Mouse (Mus musculus) WW6 (cell line): ENCODE data around the gene Lsg1.

ENCODE experiments used
- DNase-seq: peaks from one replicate; pipeline ENCODE4 v3.0.0-alpha.2; 2013; ENCODE audit warnings: low read depth, low spot score

Gene Lsg1

DNA sequence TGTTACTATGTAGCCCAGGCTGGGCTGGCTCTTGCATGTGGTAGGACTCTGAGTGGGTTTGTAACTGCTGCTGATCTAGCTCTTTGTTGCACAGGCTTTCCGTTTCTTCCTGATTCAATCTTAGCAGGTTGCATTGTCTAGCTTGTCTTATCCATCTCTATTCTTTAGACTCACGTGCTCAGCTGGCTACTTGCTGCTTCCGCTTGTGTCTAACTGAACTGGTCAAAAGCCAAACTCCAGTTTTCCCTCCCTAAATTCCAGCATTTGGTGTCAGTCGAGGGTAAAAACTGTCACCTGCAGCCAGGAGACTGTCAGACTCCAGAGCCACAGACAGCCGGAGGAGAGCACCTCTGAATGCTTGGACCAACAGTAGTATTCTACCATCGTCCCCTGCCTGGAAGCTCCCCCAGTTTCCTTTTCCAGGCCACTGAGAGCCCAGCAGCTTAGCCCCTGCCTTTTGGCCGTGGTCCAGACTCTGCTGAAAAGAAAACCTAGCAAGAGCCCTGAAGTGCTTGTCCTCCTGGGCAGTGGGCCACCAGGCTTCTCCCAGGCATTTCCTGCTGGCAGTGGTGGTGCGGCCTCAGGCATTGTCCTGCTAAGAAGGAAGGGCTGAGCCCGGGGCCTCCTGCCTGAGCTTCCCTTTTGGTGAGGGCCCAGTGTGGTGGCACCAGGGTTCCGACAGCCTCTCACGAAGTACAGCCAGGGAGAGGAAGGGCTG lies 34.6 kb downstream of the Lsg1 start:
- DNase-seq = no peak

DNA sequence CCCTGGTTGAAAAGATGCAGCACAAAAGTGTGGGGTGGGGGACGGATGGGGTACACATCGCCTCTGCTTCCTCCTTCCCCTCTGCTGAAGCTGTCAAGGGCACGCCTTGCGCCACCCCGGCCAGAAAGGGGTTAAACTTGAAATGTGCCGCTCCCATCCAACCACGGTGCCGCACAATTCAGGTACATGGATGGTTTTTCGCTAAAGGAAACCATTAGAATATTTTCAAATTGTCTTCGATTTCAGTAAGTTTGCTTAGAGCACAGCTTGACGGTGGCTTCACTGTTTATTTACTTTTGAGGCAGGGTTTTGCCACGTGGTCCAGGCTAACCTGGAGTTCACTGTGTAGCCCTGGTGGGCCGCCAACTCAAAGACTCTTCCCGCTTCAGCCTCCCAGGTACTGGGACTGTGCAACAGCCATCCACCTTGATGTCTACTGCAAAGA lies 36.6 kb downstream of the Lsg1 start, which contains the start of gene Tmem44:
Gene Tmem44, minus strand, starts transcription at position 95 of the 445 bp plus-strand sequence.
- DNase-seq = peak; percentile 39

DNA sequence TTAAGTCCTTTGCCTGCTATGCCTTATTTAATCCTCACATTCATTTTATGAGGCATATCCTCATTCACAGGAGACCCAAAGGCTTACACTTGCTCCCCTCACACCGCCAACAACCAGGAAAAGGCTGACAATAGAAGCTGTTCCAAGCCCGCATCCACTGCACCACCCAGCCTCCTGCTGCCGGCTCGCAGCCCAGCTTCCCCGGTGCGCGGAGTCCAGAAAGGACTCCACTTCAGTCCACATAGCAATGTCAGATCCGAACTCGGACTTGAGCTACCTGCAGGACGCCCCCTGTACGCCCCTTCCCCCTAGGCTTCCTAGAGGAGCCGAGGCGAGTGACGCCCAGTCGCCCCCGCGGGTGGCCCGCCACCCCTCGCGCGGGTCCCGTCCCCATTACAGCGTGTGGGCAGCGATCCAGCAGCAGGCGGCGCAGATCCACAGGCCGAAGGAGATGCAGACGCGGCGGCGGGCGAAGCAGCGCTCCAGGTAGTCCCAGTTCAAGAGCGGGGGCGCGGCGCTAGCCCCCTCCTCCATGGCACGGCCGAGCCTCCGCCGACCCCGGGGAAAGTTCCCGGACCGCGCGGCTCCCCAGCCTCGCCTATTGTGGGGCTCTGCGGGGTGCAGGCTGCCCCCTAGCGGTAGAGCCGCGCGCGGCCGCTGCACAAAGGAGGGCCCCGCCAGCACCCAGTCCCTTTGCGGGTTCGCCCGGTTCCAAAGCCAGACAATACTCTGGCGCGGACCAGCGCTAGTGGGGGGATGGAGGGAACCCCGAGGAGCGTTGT lies 37.2 kb downstream of the Lsg1 start:
- peak; percentile 61 for DNase-seq

DNA sequence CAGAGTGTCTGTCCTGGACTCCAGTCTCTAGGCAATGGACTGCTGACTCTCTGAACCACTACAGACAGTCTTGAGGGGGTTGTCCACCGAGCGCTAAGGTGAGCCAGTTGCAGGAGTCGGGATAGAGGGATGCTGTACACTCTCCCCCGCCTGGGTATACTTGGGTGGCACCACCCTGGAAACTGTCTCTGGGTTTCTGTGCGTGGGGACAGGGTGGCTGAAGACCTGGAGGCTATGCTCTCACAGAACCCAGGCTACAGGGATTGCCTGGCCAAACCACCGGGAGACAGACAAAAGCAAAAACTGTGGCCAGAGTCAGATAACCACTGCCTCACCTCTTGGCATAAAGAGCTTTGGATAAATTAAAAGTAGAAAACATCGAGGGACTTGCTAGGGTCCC lies 37.9 kb downstream of the Lsg1 start:
- no peak for DNase-seq

DNA sequence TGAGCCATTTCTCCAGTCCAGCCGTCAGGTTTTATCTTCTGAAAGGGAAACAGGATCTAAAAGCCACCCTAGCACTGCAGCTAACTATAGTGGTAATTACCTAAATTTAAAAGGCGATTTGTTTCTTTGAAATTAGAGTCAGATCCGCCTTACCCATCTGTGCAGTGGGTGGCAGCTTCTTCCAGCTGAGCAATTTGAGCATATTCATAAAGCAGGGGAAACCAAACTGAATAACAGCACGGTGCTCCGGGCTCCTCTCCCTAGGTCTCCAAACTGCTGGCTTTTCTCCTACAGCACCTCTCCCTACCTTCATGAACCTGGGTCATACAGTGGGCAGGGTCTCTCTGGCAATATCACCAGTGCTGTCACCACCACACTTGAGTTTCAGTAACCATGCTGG lies 39.1 kb downstream of the Lsg1 start:
- DNase-seq = no peak

DNA sequence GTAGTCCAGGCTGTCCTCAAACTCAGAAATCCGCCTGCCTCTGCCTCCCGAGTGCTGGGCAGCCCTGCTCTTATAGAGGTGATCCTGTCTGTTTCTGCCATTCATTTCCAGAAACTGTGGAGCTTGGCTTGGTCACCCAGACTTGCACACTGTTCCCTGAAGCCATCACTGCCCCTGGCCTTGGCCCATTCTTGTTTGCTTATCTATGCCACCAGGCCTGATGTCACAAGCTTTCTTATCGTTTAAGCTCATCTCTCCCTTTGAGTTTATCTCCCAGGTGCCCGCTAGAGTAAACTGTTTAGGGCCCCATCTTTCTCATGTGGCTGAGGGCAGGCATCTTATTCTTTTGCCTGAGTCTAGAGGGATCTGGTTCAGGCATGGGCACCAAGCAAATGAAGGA lies 42.7 kb downstream of the Lsg1 start:
- DNase-seq = no peak

DNA sequence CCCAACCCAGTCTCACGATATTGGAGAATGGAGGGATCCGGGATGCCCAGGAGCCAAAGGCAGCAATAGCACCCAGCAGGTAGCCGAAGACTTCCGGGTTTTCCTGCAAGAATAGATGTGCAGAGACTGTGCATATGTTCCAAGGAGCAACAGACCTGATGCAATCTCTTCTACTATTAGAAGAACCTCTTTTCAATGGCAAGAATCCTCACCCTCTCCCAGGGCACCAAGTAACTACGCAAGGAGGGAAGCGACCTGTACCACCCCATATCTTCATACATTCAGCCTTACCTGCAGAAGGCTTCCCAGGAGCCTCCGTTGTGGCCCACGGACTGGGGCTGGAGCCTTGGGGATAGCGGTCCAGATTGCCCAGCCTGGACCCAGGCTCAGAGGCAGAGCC lies 44.0 kb downstream of the Lsg1 start:
- no peak for DNase-seq

DNA sequence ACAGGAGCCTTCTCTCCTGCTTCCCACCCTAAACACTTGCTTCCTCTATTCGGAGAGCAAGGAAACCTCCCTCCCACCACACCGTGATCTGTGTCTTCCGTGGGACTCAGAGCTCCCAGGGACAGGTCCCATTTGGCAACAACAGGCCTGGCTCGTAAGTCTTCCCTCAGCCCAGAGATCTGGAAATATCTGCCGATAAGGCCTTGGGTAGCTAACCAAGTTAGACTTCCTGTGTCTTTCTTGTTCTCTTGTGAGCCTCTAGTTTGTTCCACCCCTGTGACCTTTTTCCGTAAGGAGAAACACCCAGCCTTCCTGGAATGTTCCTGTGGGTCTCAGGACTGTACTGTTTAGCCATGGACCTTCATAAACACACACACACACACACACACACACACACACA lies 44.6 kb downstream of the Lsg1 start:
- no peak for DNase-seq

DNA sequence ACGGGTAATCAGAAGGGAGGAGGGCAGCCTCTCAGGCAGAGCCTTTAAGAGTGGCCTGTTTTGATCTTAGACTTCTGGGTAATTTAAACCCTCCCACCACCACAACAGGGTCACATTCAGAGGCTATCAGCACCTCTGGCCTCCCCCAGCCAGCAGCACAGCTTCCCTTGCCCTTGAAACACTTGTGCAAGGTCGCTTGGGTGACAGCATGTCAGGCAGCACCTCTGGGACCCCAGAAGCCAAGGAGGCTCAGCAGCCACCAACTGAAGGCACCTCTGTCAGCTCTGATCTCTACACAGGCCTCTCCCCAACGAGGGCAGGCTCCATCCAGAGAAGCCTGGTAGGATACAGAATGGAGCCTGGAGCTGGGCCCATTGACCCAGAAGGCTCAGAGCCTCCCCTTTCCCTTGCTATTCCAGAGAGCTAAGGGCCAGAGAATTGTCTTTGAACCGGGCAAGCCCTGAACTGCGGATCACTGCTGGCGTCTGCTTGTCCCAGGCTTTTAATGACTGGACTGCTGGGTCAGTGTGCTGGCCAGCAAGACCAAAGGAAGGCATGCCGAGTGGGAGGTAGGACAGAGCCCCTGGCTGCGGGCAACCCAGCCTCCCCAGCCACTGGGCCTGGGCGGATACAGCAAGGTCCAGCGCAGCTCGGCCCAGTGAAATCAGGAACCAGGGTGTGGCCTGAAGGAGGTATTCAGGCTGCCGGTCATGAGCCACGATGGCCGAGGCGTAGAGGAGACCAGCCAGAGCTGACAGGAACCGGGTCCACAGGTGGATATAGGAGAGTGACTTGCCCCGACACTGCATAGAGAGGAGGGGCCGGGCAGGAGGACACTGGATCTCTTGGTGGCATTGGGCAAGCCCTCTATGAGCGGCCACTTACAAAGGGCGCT lies 47.0 kb downstream of the Lsg1 start:
- DNase-seq = no peak

DNA sequence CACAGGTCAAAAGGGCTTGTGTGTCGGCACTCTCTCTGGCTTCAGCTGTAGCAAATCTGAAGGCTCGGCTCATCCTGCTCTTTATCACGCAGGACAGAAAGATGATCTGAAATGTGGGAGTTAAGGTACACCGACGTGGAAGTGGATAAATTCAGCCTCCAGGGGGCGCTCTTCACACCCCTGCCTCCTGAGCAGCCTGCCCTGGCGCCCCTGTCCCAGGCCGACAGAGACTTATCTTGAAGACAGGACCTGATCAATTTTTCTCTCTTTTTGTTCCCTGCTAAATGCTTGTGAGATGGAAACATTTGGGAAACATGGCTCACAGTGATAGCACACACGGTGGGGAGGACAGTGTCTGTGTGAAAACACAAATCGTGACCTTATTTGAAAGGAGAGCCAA lies 48.0 kb downstream of the Lsg1 start:
- DNase-seq = peak; percentile 56

DNA sequence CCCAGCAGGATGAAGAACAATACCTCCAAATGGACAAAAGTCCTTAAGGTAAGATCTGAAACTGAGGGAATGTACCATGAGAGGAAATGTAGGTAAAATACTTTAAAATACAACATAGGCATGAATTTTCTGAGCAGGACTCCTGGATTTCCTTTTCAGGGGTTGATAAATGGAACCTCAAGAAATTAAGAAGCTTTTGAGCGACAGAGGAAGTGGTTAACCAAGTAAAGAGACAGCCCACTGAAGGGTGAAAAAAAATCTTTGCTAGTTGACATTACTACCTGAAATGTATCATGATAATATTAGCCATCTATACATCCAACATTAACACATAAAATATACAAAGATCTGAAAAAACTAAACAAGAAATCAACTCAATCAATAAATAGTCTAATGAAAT lies 52.3 kb downstream of the Lsg1 start:
- DNase-seq = no peak

DNA sequence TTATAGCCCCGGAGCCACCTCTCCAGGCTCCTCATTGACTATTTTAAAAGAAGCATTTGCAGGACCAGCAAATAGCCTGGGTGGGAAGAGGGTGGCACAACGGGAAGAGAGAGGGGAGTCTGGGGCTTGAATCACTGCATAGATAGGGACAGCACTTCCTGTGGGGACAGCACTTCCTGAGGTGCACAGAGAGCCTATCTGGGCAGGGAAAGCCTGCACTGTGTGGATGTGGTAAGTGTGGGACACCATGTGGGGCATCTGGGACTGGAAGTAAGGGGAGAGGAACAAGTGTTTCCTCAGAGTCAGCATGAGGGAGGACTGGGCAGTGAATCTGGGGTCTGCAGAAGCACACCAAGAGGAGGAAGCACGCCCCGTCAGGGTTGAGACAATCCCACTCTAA lies 53.8 kb downstream of the Lsg1 start:
- DNase-seq = no peak

DNA sequence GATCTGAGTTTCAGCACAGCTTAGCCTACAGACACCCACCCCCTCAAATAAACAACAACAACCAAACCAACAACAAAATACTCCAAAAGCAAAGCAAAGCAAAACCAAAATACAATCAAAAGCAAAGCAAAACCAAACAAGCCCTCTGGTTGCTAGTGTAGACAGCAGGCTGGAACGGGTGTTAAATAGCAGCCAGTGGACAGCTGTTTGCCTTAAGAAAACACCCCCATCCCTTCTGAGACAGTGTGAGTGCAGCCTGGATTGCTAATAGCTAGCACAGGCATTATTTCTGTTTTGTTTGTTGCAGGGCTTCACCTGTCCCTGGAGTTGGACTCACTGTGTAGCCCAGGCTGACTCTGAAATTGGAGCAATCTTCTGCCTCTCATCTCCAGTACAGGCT lies 54.5 kb downstream of the Lsg1 start:
- no peak for DNase-seq

DNA sequence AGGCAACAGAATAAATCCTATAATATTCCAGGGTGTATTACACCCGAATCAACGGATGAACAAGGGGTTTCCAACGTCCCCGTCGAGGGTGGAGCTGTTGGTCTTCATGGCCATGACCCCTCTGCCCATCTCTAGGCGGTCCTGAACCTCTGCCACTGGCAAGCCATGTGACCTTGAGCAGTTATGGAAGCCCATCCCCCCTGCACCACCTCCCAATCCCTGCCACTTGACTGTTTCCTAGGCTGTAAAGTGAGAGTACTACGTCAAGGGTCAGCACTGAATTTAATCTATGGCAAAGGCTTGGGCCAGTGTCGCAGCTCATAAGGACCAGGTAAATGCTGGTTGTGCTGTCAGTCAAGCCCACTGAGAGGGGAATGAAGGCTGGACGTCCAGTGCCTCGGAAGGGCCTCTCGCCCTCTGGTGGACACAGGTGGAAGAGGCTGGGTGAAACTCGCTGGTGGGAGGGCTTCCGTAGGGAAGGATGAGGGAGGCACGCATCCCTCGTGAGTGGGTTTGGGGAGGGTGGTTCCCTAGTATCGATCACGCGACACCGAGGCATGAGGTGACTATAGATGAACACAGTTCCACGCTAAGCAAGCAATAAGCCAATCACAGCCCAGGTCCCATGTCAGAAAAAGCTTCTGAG lies 55.5 kb downstream of the Lsg1 start:
- DNase-seq = no peak

DNA sequence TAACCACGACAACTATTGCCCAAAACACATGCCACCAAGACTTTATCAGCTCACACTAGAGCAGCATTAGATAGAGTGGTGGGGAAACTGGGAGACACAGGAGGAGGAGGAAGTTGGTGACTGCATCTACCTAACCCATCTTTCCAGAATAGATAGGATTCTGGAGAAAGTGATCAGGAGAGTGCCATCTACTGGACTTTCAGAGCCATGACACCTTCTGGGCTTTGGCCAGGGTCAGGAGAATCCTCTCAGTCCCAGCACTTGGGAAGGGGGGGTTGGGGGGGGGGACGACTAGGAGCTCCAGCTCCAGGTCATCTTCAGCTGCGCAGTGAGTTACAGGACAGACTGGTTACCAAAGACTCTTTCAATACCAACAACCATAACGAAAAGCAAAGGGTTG lies 56.6 kb downstream of the Lsg1 start:
- no peak for DNase-seq

DNA sequence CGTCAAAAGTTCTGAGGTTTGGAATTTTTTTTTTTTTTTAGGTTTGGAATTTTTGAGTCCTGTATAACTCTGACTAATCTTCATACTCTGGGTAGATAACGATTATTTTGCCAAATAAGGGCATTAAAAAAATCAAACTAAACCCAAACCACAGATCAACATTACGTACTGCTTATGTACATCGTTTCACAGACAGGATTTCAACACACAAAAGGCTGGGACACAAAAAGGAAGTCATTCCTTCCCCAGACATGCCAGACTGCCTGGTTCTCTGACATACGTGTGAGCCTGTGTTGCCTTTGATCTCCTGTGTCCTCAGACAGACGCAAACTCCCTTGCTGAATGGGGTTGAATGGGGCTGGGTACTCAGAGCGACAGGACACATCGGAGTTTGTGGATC lies 59.0 kb downstream of the Lsg1 start:
- DNase-seq = no peak

DNA sequence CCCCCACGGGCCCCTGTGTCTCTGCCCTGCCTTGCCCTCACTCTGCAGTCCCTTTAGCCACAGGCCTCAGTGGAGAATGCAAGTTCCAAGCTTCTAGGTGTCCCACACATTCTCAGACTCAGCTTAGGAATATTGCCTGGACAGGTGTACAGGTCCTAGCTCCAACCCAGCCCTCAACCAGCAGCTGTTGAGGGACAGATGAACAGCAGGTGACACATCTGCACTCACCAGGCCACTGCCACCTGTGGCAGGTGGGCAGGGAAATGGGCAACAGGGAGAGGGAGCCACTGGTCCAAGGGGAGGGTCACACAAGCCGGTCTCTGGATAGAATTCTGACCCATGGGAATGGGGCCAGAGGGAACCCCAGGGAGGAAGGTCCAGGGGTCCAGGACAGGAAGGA lies 59.5 kb downstream of the Lsg1 start:
- DNase-seq = no peak

DNA sequence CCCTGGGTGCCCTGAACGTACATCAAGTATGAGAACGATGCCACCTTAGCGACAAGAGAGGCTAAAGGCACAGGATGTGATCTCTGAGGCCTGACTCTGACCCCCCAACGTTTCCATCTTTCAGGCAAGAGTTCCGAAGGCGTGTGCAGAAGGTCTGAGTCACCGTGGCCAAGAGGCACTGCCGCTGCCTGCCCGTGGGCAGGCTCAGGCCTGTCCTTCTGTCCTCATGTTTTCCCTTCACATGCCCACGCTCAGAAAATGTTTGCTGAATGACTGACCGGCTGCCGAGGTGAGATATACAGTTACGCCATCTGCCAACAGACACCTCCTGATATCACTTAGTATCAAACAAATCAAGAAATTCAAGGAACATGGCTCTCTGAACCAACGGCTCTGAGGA lies 61.6 kb downstream of the Lsg1 start:
- no peak for DNase-seq

DNA sequence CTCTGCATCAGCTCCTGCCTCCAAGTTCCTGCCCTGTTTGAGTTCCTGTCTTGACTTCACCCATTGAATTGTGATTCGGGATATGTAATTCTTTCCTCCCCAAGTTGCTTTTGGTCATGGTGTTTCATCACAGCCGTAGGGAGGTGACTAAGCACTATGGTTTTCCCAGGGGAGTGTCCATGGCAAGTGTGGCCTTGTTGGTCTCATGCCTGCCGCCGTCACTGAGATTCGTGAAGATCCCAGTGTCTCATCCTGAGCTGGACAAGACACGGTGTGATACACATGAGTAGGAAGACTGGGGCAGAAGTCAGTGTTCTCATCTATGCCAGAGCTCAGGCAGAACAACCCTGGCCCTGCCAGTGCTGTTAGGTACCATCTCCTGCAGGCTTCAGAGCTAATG lies 62.9 kb downstream of the Lsg1 start:
- no peak for DNase-seq

DNA sequence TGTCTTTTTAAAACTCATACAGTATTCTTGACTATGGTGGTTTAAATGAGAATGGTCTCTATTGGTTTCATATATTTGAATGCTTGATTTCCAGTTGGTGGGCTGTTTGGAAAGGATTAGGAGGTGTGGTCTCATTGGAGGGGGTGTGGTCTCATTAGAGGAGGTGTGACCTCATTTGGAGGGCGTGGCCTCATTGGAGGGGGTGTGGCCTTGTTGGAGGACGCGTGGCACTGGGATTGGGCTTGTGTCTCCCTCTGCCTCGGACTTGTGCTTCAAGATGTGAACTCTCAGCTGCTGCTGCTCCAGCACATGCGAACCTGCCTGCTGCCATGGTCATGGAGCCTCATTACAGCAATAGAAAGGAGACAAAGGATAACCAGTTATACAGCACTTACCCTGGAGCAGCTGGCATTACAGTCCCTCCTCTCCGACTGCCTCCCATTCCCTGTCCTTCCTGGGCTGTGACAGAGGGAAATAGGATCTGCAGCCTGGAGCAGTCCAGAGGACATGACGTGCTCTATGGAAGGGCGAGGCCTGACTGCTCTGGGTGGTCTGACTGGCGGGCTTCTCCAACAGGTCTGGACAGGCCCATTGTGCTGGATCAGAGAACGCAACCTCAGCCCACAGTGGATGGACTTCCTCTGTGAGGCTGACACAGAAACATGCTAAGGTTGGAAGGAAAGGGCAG lies 65.0 kb downstream of the Lsg1 start:
- DNase-seq = no peak

DNA sequence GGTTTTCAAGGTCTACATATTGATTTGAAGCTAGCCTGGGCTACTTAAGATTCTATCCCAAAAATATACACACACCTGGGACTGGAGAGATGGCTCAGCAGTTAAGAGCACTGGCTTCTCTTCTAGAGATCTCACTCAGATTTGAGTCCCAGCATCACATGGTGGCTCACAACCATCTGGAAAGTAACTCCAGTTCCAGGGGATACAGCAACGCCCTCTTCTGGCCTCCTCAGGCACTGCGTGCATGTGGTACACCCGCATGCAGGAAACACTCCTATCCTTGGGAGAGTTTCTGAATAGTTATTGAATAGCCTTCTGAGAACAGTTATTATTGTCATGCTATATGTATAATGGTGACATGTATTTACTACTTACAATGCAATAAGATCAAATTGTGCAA lies 66.2 kb downstream of the Lsg1 start:
- no peak for DNase-seq
